Mouse (Mus musculus) embryonic facial prominence, embryonic 13.5 days (tissue): ENCODE results near the gene Sp1. TPM values are rescaled to one million over a fixed set of nuclear protein-coding genes. Genes with fewer than 3 reads are reported as not detected.

Experiments used
- ATAC-seq: fragments of 200-750 bp; cut with Nextera tagmentation; 2 replicates; pipeline ENCODE4 v1.8.0; 2017; ENCODE audit warnings: low read depth; ENCODE audit not compliant: insufficient number of reproducible peaks, insufficient read depth, low FRiP score, low TSS enrichment
- H3K27ac ChIP-seq: fragments of 300-500 bp; sonication (generic); 2 replicates; pipeline ENCODE4 v1.5.1; 2015; ENCODE audit warnings: moderate library complexity, mild to moderate bottlenecking, inconsistent platforms
- H3K27me3 ChIP-seq: fragments of 300-500 bp; sonication (generic); 2 replicates; pipeline ENCODE4 v1.6.1; 2015; ENCODE audit warnings: mild to moderate bottlenecking, inconsistent platforms
- H3K36me3 ChIP-seq: fragments of 300-500 bp; sonication (generic); 2 replicates; pipeline ENCODE4 v1.6.1; 2015; ENCODE audit warnings: mild to moderate bottlenecking, inconsistent platforms
- H3K4me1 ChIP-seq: fragments of 300-500 bp; sonication (generic); 2 replicates; pipeline ENCODE4 v1.6.1; 2015; ENCODE audit warnings: inconsistent platforms
- H3K4me2 ChIP-seq: fragments of 300-500 bp; sonication (generic); 2 replicates; pipeline ENCODE4 v1.6.1; 2015; ENCODE audit warnings: moderate library complexity, mild to moderate bottlenecking, inconsistent platforms
- H3K4me3 ChIP-seq: fragments of 300-500 bp; sonication (generic); 2 replicates; pipeline ENCODE4 v1.5.1; 2015; ENCODE audit warnings: mild to moderate bottlenecking, inconsistent platforms
- H3K9ac ChIP-seq: fragments of 300-500 bp; sonication (generic); 2 replicates; pipeline ENCODE4 v1.6.1; 2015; ENCODE audit warnings: mild to moderate bottlenecking, inconsistent platforms
- H3K9me3 ChIP-seq: fragments of 300-500 bp; sonication (generic); 2 replicates; pipeline ENCODE4 v1.6.1; 2016; ENCODE audit warnings: inconsistent platforms
- WGBS: fragments of 180-500 bp; shearing (Covaris S2); methylation state at CpG from one replicate; pipeline ENCODE4 v1.1.7; 2015; ENCODE audit warnings: mixed read lengths; 5-methylcytosine and 5-hydroxymethylcytosine counted together
- polyA plus RNA-seq: library from polyadenylated mRNA; unstranded; fragments of >200 nt; fragmentation: Nextera tagmentation; extraction: Ambion mirVana; gene quantifications from 2 replicates; pipeline ENCODE4 v1.2.1, GENCODE M21; 2015

Sp1 gene
- polyA plus RNA-seq, 1 experiment from 2014 or later, result 12.3 TPM

DNA sequence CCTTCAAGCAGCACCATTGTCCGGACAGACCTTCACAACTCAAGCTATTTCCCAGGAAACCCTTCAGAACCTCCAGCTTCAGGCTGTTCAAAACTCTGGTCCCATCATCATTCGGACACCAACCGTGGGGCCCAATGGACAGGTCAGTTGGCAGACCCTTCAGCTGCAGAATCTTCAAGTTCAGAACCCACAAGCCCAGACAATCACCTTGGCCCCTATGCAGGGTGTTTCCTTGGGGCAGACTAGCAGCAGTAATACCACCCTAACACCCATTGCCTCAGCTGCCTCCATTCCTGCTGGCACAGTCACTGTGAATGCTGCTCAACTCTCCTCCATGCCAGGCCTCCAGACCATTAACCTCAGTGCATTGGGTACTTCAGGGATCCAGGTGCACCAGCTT, 3.3 kb downstream of the Sp1 start:
- H3K9me3 ChIP-seq, result no peaks in the 10 kb centered on the region
- H3K27me3 ChIP-seq, result no peaks in the 10 kb centered on the region
- ATAC-seq, result no peak
- WGBS, result 89% methylated on average over 3 of the region's 3 CpGs
- H3K4me1 ChIP-seq, result peaks cover 50% of the 10 kb centered on the region
- H3K27ac ChIP-seq, result no peak overlapping the region
- H3K36me3 ChIP-seq, result peaks cover 64% of the 10 kb centered on the region
- peak overlapping the region; percentile 37 for H3K4me2 ChIP-seq
- no peak overlapping the region for H3K9ac ChIP-seq
- H3K4me3 ChIP-seq, result peak overlapping the region; percentile 9

DNA sequence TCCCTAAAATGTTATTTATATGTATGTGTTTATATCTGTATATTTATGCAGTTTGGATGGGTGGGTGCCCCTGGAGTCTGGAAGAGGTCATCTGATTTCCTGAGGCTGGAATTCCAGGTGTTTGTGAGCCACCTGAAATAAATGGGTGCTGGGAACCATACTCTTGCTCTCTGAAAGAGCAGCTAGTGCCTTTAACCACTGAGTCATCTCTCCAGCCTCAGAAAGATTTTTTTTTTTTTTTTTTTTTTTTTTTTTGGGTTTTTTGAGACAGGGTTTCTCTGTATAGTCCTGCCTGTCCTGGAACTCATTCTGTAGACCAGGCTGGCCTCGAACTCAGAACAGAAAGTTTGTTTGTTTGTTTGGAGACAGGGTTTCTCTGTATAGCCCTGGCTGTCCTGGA, 5.1 kb downstream of the Sp1 start:
- Histone ChIP-seq H3K4me3 (0 out of 2 replicates have a peak overlapping the region, but pooled peaks have one; percentile 19), H3K4me2 (peak overlapping the region; percentile 37), H3K4me1 (peaks cover 46% of the 10 kb centered on the region), H3K36me3 (peaks cover 75% of the 10 kb centered on the region), H3K9me3 (no peaks in the 10 kb centered on the region), H3K27ac (no peak overlapping the region), H3K9ac (no peak overlapping the region), H3K27me3 (no peaks in the 10 kb centered on the region)
- no peak for ATAC-seq
- 86% methylated on average over 1 of the region's 1 CpGs for WGBS

GRCm38 (mm10) chr15:102413687-102414086, 7.7 kb downstream of the Sp1 start:
- Histone ChIP-seq H3K9me3 (no peaks in the 10 kb centered on the region), H3K4me1 (peaks cover 30% of the 10 kb centered on the region), H3K27me3 (no peaks in the 10 kb centered on the region), H3K36me3 (peaks cover 76% of the 10 kb centered on the region), H3K4me2 (no peak overlapping the region), H3K27ac (no peak overlapping the region), H3K4me3 (no peak overlapping the region), H3K9ac (no peak overlapping the region)
- ATAC-seq, result no peak

GRCm38 (mm10) chr15:102417524-102417923, 11.6 kb downstream of the Sp1 start:
- Histone ChIP-seq H3K4me1 (0 out of 2 replicates have a peak, but pooled peaks cover 3% of the 10 kb centered on the region), H3K9me3 (no peaks in the 10 kb centered on the region), H3K27ac (no peak overlapping the region), H3K4me3 (no peak overlapping the region), H3K27me3 (no peaks in the 10 kb centered on the region), H3K4me2 (no peak overlapping the region), H3K36me3 (peaks cover 54% of the 10 kb centered on the region), H3K9ac (no peak overlapping the region)
- 92% methylated on average over 2 of the region's 2 CpGs for WGBS
- ATAC-seq, result no peak

DNA sequence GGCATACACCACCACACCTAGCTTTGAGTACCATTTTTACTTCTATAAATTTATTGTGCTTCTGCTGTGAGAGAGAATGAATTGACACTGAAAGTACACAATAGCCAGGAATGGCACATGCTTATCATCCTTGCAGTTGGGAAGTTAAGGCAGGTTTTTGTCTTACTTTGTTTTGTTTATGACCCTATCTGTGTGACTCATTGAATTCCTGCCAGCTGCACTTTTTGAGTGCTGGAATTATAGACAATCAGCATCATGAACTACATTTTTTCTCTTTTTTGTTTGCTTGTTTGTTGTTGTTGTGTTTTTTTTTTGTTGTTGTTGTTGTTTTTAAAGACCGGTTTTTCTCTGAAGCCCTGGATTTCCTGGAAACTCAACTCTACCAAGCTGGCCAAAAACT, 15.0 kb downstream of the Sp1 start:
- Histone ChIP-seq H3K9ac (no peak overlapping the region), H3K27ac (no peak overlapping the region), H3K9me3 (no peaks in the 10 kb centered on the region), H3K4me2 (no peak overlapping the region), H3K36me3 (peaks cover 47% of the 10 kb centered on the region), H3K27me3 (no peaks in the 10 kb centered on the region), H3K4me3 (no peak overlapping the region), H3K4me1 (no peaks in the 10 kb centered on the region)
- ATAC-seq, result no peak
- 52% methylated on average over 1 of the region's 1 CpGs for WGBS

DNA sequence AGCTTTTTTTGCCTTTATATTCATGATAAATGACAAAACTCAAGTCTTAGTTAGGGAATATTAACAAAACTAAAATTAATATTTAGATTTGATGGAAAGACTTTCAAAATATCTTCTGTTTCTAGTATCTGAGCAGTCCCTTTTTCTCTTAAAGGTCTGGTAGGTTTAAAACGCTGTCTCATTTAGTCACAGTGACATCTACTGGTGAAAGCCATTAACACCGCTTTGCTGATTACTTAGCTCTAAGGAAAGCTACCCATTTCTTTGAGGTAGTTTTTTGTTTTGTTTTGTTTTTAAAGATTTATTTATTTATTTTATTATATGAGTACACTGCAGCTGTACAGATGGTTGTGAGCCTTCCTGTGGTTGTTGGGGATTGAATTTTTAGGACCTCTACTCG, 15.5 kb downstream of the Sp1 start:
- Histone ChIP-seq H3K4me1 (no peaks in the 10 kb centered on the region), H3K4me2 (no peak overlapping the region), H3K9me3 (no peaks in the 10 kb centered on the region), H3K36me3 (peaks cover 48% of the 10 kb centered on the region), H3K9ac (no peak overlapping the region), H3K4me3 (no peak overlapping the region), H3K27ac (no peak overlapping the region), H3K27me3 (no peaks in the 10 kb centered on the region)
- ATAC-seq, result no peak
- WGBS, result 60% methylated on average over 3 of the region's 3 CpGs

- Histone ChIP-seq H3K27me3 (no peaks in the 10 kb centered on the region), H3K9ac (no peak overlapping the region), H3K4me1 (no peaks in the 10 kb centered on the region), H3K4me3 (no peak overlapping the region), H3K36me3 (peaks cover 56% of the 10 kb centered on the region), H3K9me3 (no peaks in the 10 kb centered on the region), H3K4me2 (no peak overlapping the region), H3K27ac (no peak overlapping the region)
- whole genome bisulfite sequencing, result 95% methylated on average over 2 of the region's 2 CpGs
- no peak for ATAC-seq
Measured at GRCm38 (mm10) chr15:102423602-102424240, 17.8 kb downstream of the Sp1 start.

DNA sequence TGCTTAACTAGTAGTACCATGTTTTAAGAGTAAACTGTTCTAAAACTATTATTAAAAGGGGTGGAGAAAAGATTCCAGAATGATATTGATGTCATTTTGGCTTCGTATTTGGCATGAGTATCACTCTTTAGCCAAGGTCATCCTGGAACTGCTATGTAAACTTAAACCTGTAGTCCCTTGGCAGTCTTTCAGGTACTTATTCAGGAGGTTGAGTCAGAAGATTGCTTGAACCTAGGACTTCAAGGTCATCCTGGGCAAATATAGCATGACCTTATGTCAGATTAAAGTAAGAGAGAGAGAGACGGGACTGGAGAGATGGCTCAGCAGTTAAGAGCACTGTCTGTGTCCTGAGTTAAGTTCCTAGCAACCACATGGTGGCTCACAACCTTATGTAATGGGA, 18.7 kb downstream of the Sp1 start:
- no peak overlapping the region for H3K4me3 ChIP-seq
- H3K4me1 ChIP-seq, result no peaks in the 10 kb centered on the region
- H3K36me3 ChIP-seq, result peaks cover 55% of the 10 kb centered on the region
- no peak overlapping the region for H3K27ac ChIP-seq
- WGBS, result 88% methylated on average over 2 of the region's 2 CpGs
- H3K9ac ChIP-seq, result no peak overlapping the region
- H3K27me3 ChIP-seq, result no peaks in the 10 kb centered on the region
- H3K9me3 ChIP-seq, result no peaks in the 10 kb centered on the region
- no peak overlapping the region for H3K4me2 ChIP-seq
- no peak for ATAC-seq

GRCm38 (mm10) chr15:102426963-102427362, 21.0 kb downstream of the Sp1 start:
- Histone ChIP-seq H3K27me3 (no peaks in the 10 kb centered on the region), H3K36me3 (peaks cover 74% of the 10 kb centered on the region), H3K4me1 (no peaks in the 10 kb centered on the region), H3K27ac (no peak overlapping the region), H3K9ac (no peak overlapping the region), H3K4me3 (no peak overlapping the region), H3K9me3 (no peaks in the 10 kb centered on the region), H3K4me2 (no peak overlapping the region)
- no peak for ATAC-seq
- WGBS, result 100% methylated on average over 1 of the region's 1 CpGs

DNA sequence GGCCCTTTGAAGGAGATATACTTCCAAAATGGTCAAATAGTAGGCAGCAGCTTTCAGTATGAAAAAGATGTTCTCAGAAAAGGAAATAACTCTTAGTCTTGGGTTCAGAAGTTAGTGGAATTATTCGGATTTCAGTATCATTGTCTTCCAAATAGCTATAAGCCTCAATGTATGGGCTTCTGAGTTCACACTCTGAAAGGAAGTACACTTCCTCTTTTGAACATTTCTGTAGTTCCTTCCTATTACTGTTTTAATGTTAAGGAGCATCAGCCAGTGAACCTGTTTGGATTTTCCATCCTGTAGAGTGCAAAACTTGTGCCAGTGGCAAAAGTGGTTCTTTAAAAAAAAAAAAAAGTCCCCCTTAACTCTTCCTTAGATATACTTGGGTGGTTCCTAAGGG, 26.1 kb downstream of the Sp1 start:
- Histone ChIP-seq H3K4me2 (no peak overlapping the region), H3K9me3 (no peaks in the 10 kb centered on the region), H3K36me3 (peaks cover 86% of the 10 kb centered on the region), H3K27ac (no peak overlapping the region), H3K4me3 (no peak overlapping the region), H3K27me3 (no peaks in the 10 kb centered on the region), H3K9ac (no peak overlapping the region), H3K4me1 (no peaks in the 10 kb centered on the region)
- no peak for ATAC-seq
- WGBS, result 88% methylated on average over 1 of the region's 1 CpGs

GRCm38 (mm10) chr15:102433173-102433572, 27.2 kb downstream of the Sp1 start:
- no peak for ATAC-seq
- Histone ChIP-seq H3K4me1 (no peaks in the 10 kb centered on the region), H3K4me3 (no peak overlapping the region), H3K9me3 (no peaks in the 10 kb centered on the region), H3K36me3 (peaks cover 80% of the 10 kb centered on the region), H3K27me3 (no peaks in the 10 kb centered on the region), H3K9ac (no peak overlapping the region), H3K27ac (no peak overlapping the region), H3K4me2 (no peak overlapping the region)
- 90% methylated on average over 4 of the region's 4 CpGs for WGBS

- H3K9me3 ChIP-seq, result no peaks in the 10 kb centered on the region
- H3K4me1 ChIP-seq, result peaks cover 7% of the 10 kb centered on the region; the same call in 1 of the 2 replicates
- WGBS, result 50% methylated on average over 2 of the region's 2 CpGs
- no peak overlapping the region for H3K27ac ChIP-seq
- no peaks in the 10 kb centered on the region for H3K27me3 ChIP-seq
- ATAC-seq, result no peak
- no peak overlapping the region for H3K4me3 ChIP-seq
- 0 out of 2 replicates have a peak, but pooled peaks cover 6% of the 10 kb centered on the region for H3K36me3 ChIP-seq
- H3K9ac ChIP-seq, result 0 out of 2 replicates have a peak overlapping the region, but pooled peaks have one; percentile 11
- no peak overlapping the region for H3K4me2 ChIP-seq
Measured at GRCm38 (mm10) chr15:102442490-102442889, 36.5 kb downstream of the Sp1 start.
